Mouse (Mus musculus) embryonic facial prominence, embryonic 12.5 days (tissue): ENCODE results near the gene Fam189a1. TPM values are rescaled to one million over a fixed set of nuclear protein-coding genes. Genes with fewer than 3 reads are reported as not detected.
A peak's percentile ranks its signal among the peaks of the same experiment; 100 is the strongest.

Experiments
- ATAC-seq: fragments of 200-750 bp; cut with Nextera tagmentation; 2 replicates; pipeline ENCODE4 v1.8.0; 2017; ENCODE audit not compliant: insufficient number of reproducible peaks, insufficient read depth, low FRiP score, low TSS enrichment
- H3K27ac ChIP-seq: fragments of 300-500 bp; sonication (generic); 2 replicates; pipeline ENCODE4 v1.5.1; 2016; ENCODE audit warnings: mild to moderate bottlenecking
- H3K27me3 ChIP-seq: fragments of 300-500 bp; sonication (generic); 2 replicates; pipeline ENCODE4 v1.6.1; 2016; ENCODE audit warnings: mild to moderate bottlenecking, moderate library complexity
- H3K36me3 ChIP-seq: fragments of 300-500 bp; sonication (generic); 2 replicates; pipeline ENCODE4 v1.6.1; 2016; ENCODE audit warnings: mild to moderate bottlenecking
- H3K4me1 ChIP-seq: fragments of 300-500 bp; sonication (generic); 2 replicates; pipeline ENCODE4 v1.6.1; 2016
- H3K4me2 ChIP-seq: fragments of 300-500 bp; sonication (generic); replicated peaks from 2 replicates; pipeline ENCODE4 v1.6.1; 2016; ENCODE audit warnings: mild to moderate bottlenecking, moderate library complexity
- H3K4me3 ChIP-seq: fragments of 300-500 bp; sonication (generic); 2 replicates; pipeline ENCODE4 v1.5.1; 2016; ENCODE audit warnings: mild to moderate bottlenecking
- H3K9ac ChIP-seq: fragments of 300-500 bp; sonication (generic); 2 replicates; pipeline ENCODE4 v1.6.1; 2016; ENCODE audit warnings: mild to moderate bottlenecking, moderate library complexity
- H3K9me3 ChIP-seq: fragments of 300-500 bp; sonication (generic); 2 replicates; pipeline ENCODE4 v1.6.1; 2016; ENCODE audit warnings: mild to moderate bottlenecking, moderate library complexity
- WGBS: fragments of 180-500 bp; shearing (Covaris S2); methylation state at CpG from one replicate; pipeline ENCODE4 v1.1.7; 2016; 5-methylcytosine and 5-hydroxymethylcytosine counted together
- polyA plus RNA-seq: library from polyadenylated mRNA; unstranded; fragments of >200 nt; fragmentation: Nextera tagmentation; extraction: Ambion mirVana; gene quantifications from 2 replicates; pipeline ENCODE4 v1.2.1, GENCODE M21; 2016

The Fam189a1 gene
- polyA plus RNA-seq, 1 experiment from 2014 or later: 2.9 TPM

DNA sequence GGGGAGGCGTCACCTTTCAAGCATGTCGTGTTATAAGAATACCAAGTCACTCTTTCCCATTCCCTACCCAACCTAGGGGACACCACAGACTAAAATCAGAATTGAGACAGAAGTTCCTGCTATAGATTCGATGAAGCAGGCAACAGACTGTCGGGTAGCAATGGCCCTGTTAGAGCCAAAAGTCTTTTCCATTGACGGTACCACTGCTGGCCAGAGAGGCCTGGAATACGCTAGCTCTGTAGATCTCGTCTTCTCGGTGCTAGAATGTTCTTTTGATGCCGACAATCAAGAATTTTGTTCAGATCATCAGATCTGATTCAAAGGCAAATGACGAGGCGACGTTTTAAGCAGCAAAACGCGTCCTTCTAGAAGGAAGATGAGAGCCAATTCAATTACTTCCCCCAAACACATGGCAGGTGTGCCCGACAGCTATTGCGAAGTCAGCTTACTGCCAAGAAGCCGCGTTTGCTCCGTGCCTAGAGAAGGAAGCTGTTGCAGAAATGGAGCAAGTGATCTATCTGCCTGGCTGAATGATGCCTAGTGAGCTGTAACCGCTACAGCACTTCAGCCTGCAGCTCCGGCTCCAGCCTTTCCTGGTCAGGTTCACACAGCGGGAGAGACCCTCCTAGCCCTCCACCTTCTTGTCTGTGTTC, 171.8 kb downstream of the Fam189a1 start:
- no peak overlapping the region for H3K4me2 ChIP-seq
- H3K27ac ChIP-seq: no peak overlapping the region
- no peaks in the 10 kb centered on the region for H3K9me3 ChIP-seq
- WGBS: 92% methylated on average over 22 of the region's 22 CpGs
- peaks cover 3% of the 10 kb centered on the region; the same call in 1 of the 2 replicates for H3K27me3 ChIP-seq
- no peak overlapping the region for H3K4me3 ChIP-seq
- H3K36me3 ChIP-seq: no peaks in the 10 kb centered on the region
- no peak for ATAC-seq
- no peaks in the 10 kb centered on the region for H3K4me1 ChIP-seq
- no peak overlapping the region for H3K9ac ChIP-seq

- Histone ChIP-seq H3K4me2 (no peak overlapping the region), H3K9ac (no peak overlapping the region), H3K27ac (no peak overlapping the region), H3K27me3 (peaks cover 3% of the 10 kb centered on the region; the same call in 1 of the 2 replicates), H3K36me3 (no peaks in the 10 kb centered on the region), H3K4me3 (no peak overlapping the region), H3K4me1 (no peaks in the 10 kb centered on the region), H3K9me3 (no peaks in the 10 kb centered on the region)
- no peak for ATAC-seq
- WGBS: 67% methylated on average over 2 of the region's 2 CpGs
These were observed 174.7 kb downstream of the Fam189a1 start for GRCm38 (mm10) chr7:64981511-64982235.

- H3K4me2 ChIP-seq: no peak overlapping the region
- ATAC-seq: no peak
- H3K27ac ChIP-seq: no peak overlapping the region
- no peaks in the 10 kb centered on the region for H3K27me3 ChIP-seq
- no peak overlapping the region for H3K4me3 ChIP-seq
- H3K9me3 ChIP-seq: no peaks in the 10 kb centered on the region
- H3K9ac ChIP-seq: no peak overlapping the region
- WGBS: 69% methylated on average over 4 of the region's 4 CpGs
- H3K4me1 ChIP-seq: no peaks in the 10 kb centered on the region
- no peaks in the 10 kb centered on the region for H3K36me3 ChIP-seq
These were observed 182.6 kb downstream of the Fam189a1 start for GRCm38 (mm10) chr7:64973590-64974262.

- H3K4me3 ChIP-seq: no peak overlapping the region
- no peaks in the 10 kb centered on the region for H3K9me3 ChIP-seq
- no peak overlapping the region for H3K9ac ChIP-seq
- H3K27me3 ChIP-seq: no peaks in the 10 kb centered on the region
- no peak for ATAC-seq
- no peak overlapping the region for H3K4me2 ChIP-seq
- peaks cover 13% of the 10 kb centered on the region for H3K4me1 ChIP-seq
- WGBS: 93% methylated on average over 3 of the region's 3 CpGs
- H3K27ac ChIP-seq: no peak overlapping the region
- no peaks in the 10 kb centered on the region for H3K36me3 ChIP-seq
These were observed 194.2 kb downstream of the Fam189a1 start for GRCm38 (mm10) chr7:64962128-64962527.

- Histone ChIP-seq H3K4me2 (peak overlapping the region; percentile 7; the same call in 1 of the 2 replicates), H3K9me3 (no peaks in the 10 kb centered on the region), H3K9ac (no peak overlapping the region), H3K27me3 (no peaks in the 10 kb centered on the region), H3K27ac (peak overlapping the region; percentile 54; the same call in 1 of the 2 replicates), H3K4me3 (no peak overlapping the region), H3K36me3 (no peaks in the 10 kb centered on the region), H3K4me1 (peaks cover 13% of the 10 kb centered on the region)
- whole genome bisulfite sequencing: 16% methylated on average over 6 of the region's 6 CpGs
- no peak for ATAC-seq
These were observed 197.3 kb downstream of the Fam189a1 start for GRCm38 (mm10) chr7:64959087-64959486.

DNA sequence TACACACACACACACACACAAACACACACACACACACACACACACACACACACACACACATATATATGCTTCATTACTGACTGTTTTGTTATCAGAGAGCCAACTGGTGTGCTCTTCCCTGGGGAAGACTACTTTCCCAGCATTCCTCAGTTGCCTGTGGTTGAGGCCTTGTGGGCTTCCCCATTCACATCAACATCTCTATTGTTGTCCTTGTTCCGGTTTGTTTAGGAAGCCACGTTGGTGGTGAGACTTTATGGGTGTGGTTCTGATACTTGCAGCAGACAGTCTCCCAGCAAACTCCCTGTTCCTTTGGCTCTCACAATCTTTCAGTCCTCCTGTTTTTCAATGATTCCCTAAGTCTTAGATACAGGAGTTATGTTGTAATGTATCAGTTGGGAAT, 204.2 kb downstream of the Fam189a1 start:
- Histone ChIP-seq H3K9ac (no peak overlapping the region), H3K27ac (no peak overlapping the region), H3K4me1 (no peaks in the 10 kb centered on the region), H3K4me2 (no peak overlapping the region), H3K36me3 (no peaks in the 10 kb centered on the region), H3K27me3 (no peaks in the 10 kb centered on the region), H3K9me3 (no peaks in the 10 kb centered on the region), H3K4me3 (no peak overlapping the region)
- 51% methylated on average over 2 of the region's 2 CpGs for WGBS
- ATAC-seq: no peak

GRCm38 (mm10) chr7:64950771-64951099, 205.6 kb downstream of the Fam189a1 start:
- 66% methylated on average over 2 of the region's 2 CpGs for WGBS
- ATAC-seq: no peak
- no peaks in the 10 kb centered on the region for H3K27me3 ChIP-seq
- H3K4me3 ChIP-seq: no peak overlapping the region
- H3K27ac ChIP-seq: no peak overlapping the region
- no peaks in the 10 kb centered on the region for H3K4me1 ChIP-seq
- H3K9me3 ChIP-seq: no peaks in the 10 kb centered on the region
- no peak overlapping the region for H3K9ac ChIP-seq
- no peak overlapping the region for H3K4me2 ChIP-seq
- H3K36me3 ChIP-seq: no peaks in the 10 kb centered on the region

GRCm38 (mm10) chr7:64949910-64950770, 206.2 kb downstream of the Fam189a1 start:
- WGBS: 51% methylated on average over 12 of the region's 12 CpGs
- Histone ChIP-seq H3K4me2 (no peak overlapping the region), H3K27me3 (no peaks in the 10 kb centered on the region), H3K4me3 (no peak overlapping the region), H3K27ac (no peak overlapping the region), H3K9ac (no peak overlapping the region), H3K36me3 (no peaks in the 10 kb centered on the region), H3K9me3 (no peaks in the 10 kb centered on the region), H3K4me1 (no peaks in the 10 kb centered on the region)
- no peak for ATAC-seq

DNA sequence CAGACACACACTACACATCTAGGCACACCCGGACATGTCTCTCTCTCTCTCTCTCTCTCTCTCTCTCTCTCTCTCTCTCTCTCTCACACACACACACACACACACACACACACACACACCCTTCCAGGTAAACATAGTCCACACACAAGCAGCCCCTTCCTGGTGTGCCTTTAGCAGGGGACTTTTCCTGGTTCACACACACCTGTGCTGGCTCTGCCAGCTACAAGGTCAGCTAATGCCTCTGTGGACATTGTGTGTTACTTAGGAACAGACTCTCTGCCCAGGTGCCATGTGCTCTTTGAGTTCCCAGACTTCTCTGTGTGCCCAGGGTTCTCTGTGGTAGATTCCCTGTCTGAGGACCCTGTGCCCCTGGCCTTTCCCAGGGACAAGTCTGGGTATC, 206.9 kb downstream of the Fam189a1 start:
- Histone ChIP-seq H3K27ac (no peak overlapping the region), H3K36me3 (no peaks in the 10 kb centered on the region), H3K9me3 (no peaks in the 10 kb centered on the region), H3K27me3 (no peaks in the 10 kb centered on the region), H3K4me2 (no peak overlapping the region), H3K4me1 (no peaks in the 10 kb centered on the region), H3K9ac (no peak overlapping the region), H3K4me3 (no peak overlapping the region)
- no peak for ATAC-seq
- 79% methylated on average over 1 of the region's 1 CpGs for WGBS

GRCm38 (mm10) chr7:64944686-64945085, 211.7 kb downstream of the Fam189a1 start:
- WGBS: 78% methylated on average over 5 of the region's 5 CpGs
- Histone ChIP-seq H3K4me3 (no peak overlapping the region), H3K36me3 (no peaks in the 10 kb centered on the region), H3K9ac (no peak overlapping the region), H3K27me3 (no peaks in the 10 kb centered on the region), H3K27ac (no peak overlapping the region), H3K4me1 (no peaks in the 10 kb centered on the region), H3K9me3 (no peaks in the 10 kb centered on the region), H3K4me2 (no peak overlapping the region)
- ATAC-seq: no peak

- no peak overlapping the region for H3K9ac ChIP-seq
- no peaks in the 10 kb centered on the region for H3K27me3 ChIP-seq
- no peak overlapping the region for H3K27ac ChIP-seq
- H3K4me1 ChIP-seq: no peaks in the 10 kb centered on the region
- no peak overlapping the region for H3K4me2 ChIP-seq
- H3K36me3 ChIP-seq: no peaks in the 10 kb centered on the region
- WGBS: 83% methylated on average over 8 of the region's 8 CpGs
- ATAC-seq: no peak
- H3K4me3 ChIP-seq: no peak overlapping the region
- H3K9me3 ChIP-seq: no peaks in the 10 kb centered on the region
These were observed 212.2 kb downstream of the Fam189a1 start for GRCm38 (mm10) chr7:64944175-64944574.
